Mouse (Mus musculus): ENCODE measurements around the gene Mcrs1. TPM values are rescaled to one million over a fixed set of nuclear protein-coding genes. Genes with fewer than 3 reads are reported as not detected.
"Not testable (repeated sequence)": the region's sequence is repeated elsewhere in the genome, so short reads cannot be mapped to it uniquely, and the experiment has no call there.

The Mcrs1 gene
- total RNA-seq, 2 experiments from 2014 or later = 68.5 to 71.8 TPM

- DNase-seq (ENCODE audit: extremely low spot score in 1 of 2, low spot score in 1 of 2) = no peak
Observed at GRCm38 (mm10) chr15:99252381-99253174, 817 bp upstream of the Mcrs1 start.

- DNase-seq (ENCODE audit: extremely low spot score in 1 of 2, low spot score in 1 of 2) = not testable (repeated sequence)
Observed at GRCm38 (mm10) chr15:99251111-99251510, 650 bp downstream of the Mcrs1 start.

- DNase-seq (ENCODE audit: extremely low spot score in 1 of 2, low spot score in 1 of 2) = no peak
Observed at GRCm38 (mm10) chr15:99249938-99250337, 1.8 kb downstream of the Mcrs1 start.

- DNase-seq (ENCODE audit: extremely low spot score in 1 of 2, low spot score in 1 of 2) = peak in 1 of 2 experiments; percentile 39
Observed at GRCm38 (mm10) chr15:99248972-99249371, 2.8 kb downstream of the Mcrs1 start.

GRCm38 (mm10) chr15:99246736-99247135, 5.0 kb downstream of the Mcrs1 start:
- not testable (repeated sequence) for DNase-seq (ENCODE audit: extremely low spot score in 1 of 2, low spot score in 1 of 2)

GRCm38 (mm10) chr15:99242045-99242444, 9.7 kb downstream of the Mcrs1 start:
- DNase-seq (ENCODE audit: extremely low spot score in 1 of 2, low spot score in 1 of 2) = no peak

- DNase-seq (ENCODE audit: extremely low spot score in 1 of 2, low spot score in 1 of 2) = no peak
Observed at GRCm38 (mm10) chr15:99241249-99241648, 10.5 kb downstream of the Mcrs1 start.

- no peak for DNase-seq (ENCODE audit: extremely low spot score in 1 of 2, low spot score in 1 of 2)
Observed at GRCm38 (mm10) chr15:99240129-99240528, 11.6 kb downstream of the Mcrs1 start.

GRCm38 (mm10) chr15:99238006-99238405, 13.8 kb downstream of the Mcrs1 start:
- no peak for DNase-seq (ENCODE audit: extremely low spot score in 1 of 2, low spot score in 1 of 2)

GRCm38 (mm10) chr15:99234326-99235010, 17.3 kb downstream of the Mcrs1 start:
- DNase-seq (ENCODE audit: extremely low spot score in 1 of 2, low spot score in 1 of 2) = no peak

- DNase-seq (ENCODE audit: extremely low spot score in 1 of 2, low spot score in 1 of 2) = no peak
Observed at GRCm38 (mm10) chr15:99233719-99234118, 18.0 kb downstream of the Mcrs1 start.

- DNase-seq (ENCODE audit: extremely low spot score in 1 of 2, low spot score in 1 of 2) = peak in 1 of 2 experiments; percentile 33
Observed at GRCm38 (mm10) chr15:99231998-99232397, 19.8 kb downstream of the Mcrs1 start.

- no peak for DNase-seq (ENCODE audit: extremely low spot score in 1 of 2, low spot score in 1 of 2)
Observed at GRCm38 (mm10) chr15:99226090-99226489, 25.7 kb downstream of the Mcrs1 start.

- peak; percentile 54 to 61 for DNase-seq (ENCODE audit: extremely low spot score in 1 of 2, low spot score in 1 of 2)
Observed at GRCm38 (mm10) chr15:99225081-99225810, 26.5 kb downstream of the Mcrs1 start.

- DNase-seq (ENCODE audit: extremely low spot score in 1 of 2, low spot score in 1 of 2) = peak; percentile 65
Observed at GRCm38 (mm10) chr15:99224208-99224911, 27.4 kb downstream of the Mcrs1 start, which contains the start of gene Kcnh3. Kcnh3 (plus strand) TSS chr15:99224861.

GRCm38 (mm10) chr15:99223585-99224207, 28.1 kb downstream of the Mcrs1 start:
- peak in 1 of 2 experiments; percentile 46 for DNase-seq (ENCODE audit: extremely low spot score in 1 of 2, low spot score in 1 of 2)

- DNase-seq (ENCODE audit: extremely low spot score in 1 of 2, low spot score in 1 of 2) = no peak
Observed at GRCm38 (mm10) chr15:99222794-99223584, 28.8 kb downstream of the Mcrs1 start.

GRCm38 (mm10) chr15:99221315-99221952, 30.3 kb downstream of the Mcrs1 start:
- no peak for DNase-seq (ENCODE audit: extremely low spot score in 1 of 2, low spot score in 1 of 2)

- no peak for DNase-seq (ENCODE audit: extremely low spot score in 1 of 2, low spot score in 1 of 2)
Observed at GRCm38 (mm10) chr15:99217630-99218029, 34.1 kb downstream of the Mcrs1 start.

Measured in layer of hippocampus, postnatal 25 days (tissue).